Mouse (Mus musculus) small intestine, adult 2 months (tissue): ENCODE data around the gene Mamstr. TPM values are rescaled to one million over a fixed set of nuclear protein-coding genes. Genes with fewer than 3 reads are reported as not detected.

Experiments used
- H3K27ac ChIP-seq: fragments of 200-500 bp; 2 replicates; pipeline ENCODE4 v1.5.1; 2012; ENCODE audit warnings: low read depth, low read length, control low read depth, inconsistent platforms; ENCODE audit not compliant: insufficient read depth
- H3K27me3 ChIP-seq: fragments of 200-500 bp; 2 replicates; pipeline ENCODE4 v1.6.1; 2012; ENCODE audit warnings: mild to moderate bottlenecking, moderate library complexity, low read length, inconsistent platforms; ENCODE audit not compliant: control insufficient read depth, insufficient read depth
- H3K36me3 ChIP-seq: fragments of 200-500 bp; 2 replicates; pipeline ENCODE4 v1.6.1; 2012; ENCODE audit warnings: mild to moderate bottlenecking, low read length, control low read depth, inconsistent platforms; ENCODE audit not compliant: control insufficient read depth, insufficient read depth
- H3K4me1 ChIP-seq: fragments of 200-500 bp; 2 replicates; pipeline ENCODE4 v1.6.1; 2012; ENCODE audit warnings: low read length, inconsistent platforms, mixed read lengths; ENCODE audit not compliant: control insufficient read depth, insufficient read depth, insufficient read length
- H3K4me3 ChIP-seq: fragments of 200-500 bp; 2 replicates; pipeline ENCODE4 v1.5.1; 2012; ENCODE audit warnings: low read depth, mild to moderate bottlenecking, control low read depth, inconsistent platforms, low read length, moderate library complexity
- CTCF ChIP-seq: fragments of 200-500 bp; IDR thresholded peaks from 2 replicates; pipeline ENCODE4 v1.5.1; 2012; ENCODE audit warnings: low read depth, mild to moderate bottlenecking, control low read depth, inconsistent platforms, low read length, moderate library complexity, mixed read lengths; ENCODE audit not compliant: insufficient replicate concordance, insufficient read length; ENCODE audit errors: extremely low read depth
- POLR2A ChIP-seq: fragments of 200-500 bp; IDR thresholded peaks from 2 replicates; pipeline ENCODE4 v1.6.1; 2012; ENCODE audit warnings: low read depth, mild to moderate bottlenecking, control low read depth, inconsistent platforms, low read length, moderate library complexity
- whole genome bisulfite sequencing: fragments of 180-500 bp; shearing (Covaris S2); methylation state at CpG from one replicate; pipeline ENCODE4 v1.1.7; 2018; 5-methylcytosine and 5-hydroxymethylcytosine counted together
- polyA plus RNA-seq: library from polyadenylated mRNA; depleted of rRNA; stranded (reverse); fragments of >200 nt; gene quantifications from 2 replicates; pipeline ENCODE4 v1.2.3, GENCODE M21; 2012; rRNA removed

Gene Mamstr
- polyA plus RNA-seq, 1 experiment, result 0.63 TPM

- peaks cover 3% of the 10 kb centered on the region for H3K4me1 ChIP-seq
These were observed 46.0 kb downstream of the Mamstr start for GRCm38 (mm10) chr7:45685811-45686210.

GRCm38 (mm10) chr7:45686841-45687240, 47.1 kb downstream of the Mamstr start:
- Histone ChIP-seq H3K27me3 (peaks cover 5% of the 10 kb centered on the region; the same call in 1 of the 2 replicates), H3K4me1 (peaks cover 3% of the 10 kb centered on the region), H3K27ac (no peak overlapping the region), H3K4me3 (no peak overlapping the region), H3K36me3 (no peaks in the 10 kb centered on the region)
- TF ChIP-seq POLR2A, result no peak
- TF ChIP-seq CTCF, result no peak
- WGBS, result 57% methylated on average over 3 of the region's 3 CpGs

More at GRCm38 (mm10) chr7:45685811-45686210, 46.0 kb downstream of the Mamstr start:
- WGBS, result 61% methylated on average over 10 of the region's 10 CpGs
- no peaks in the 10 kb centered on the region for H3K36me3 ChIP-seq
- H3K4me3 ChIP-seq, result no peak overlapping the region
- TF ChIP-seq POLR2A, result no peak
- no peak for TF ChIP-seq CTCF
- peaks cover 5% of the 10 kb centered on the region; the same call in 1 of the 2 replicates for H3K27me3 ChIP-seq
- no peak overlapping the region for H3K27ac ChIP-seq

GRCm38 (mm10) chr7:45689099-45689498, 49.3 kb downstream of the Mamstr start:
- WGBS, result 71% methylated on average over 6 of the region's 6 CpGs
- H3K4me1 ChIP-seq, result no peaks in the 10 kb centered on the region
- H3K36me3 ChIP-seq, result no peaks in the 10 kb centered on the region
- H3K4me3 ChIP-seq, result no peak overlapping the region
- H3K27me3 ChIP-seq, result peaks cover 5% of the 10 kb centered on the region; the same call in 1 of the 2 replicates
- no peak for TF ChIP-seq CTCF
- TF ChIP-seq POLR2A, result no peak
- H3K27ac ChIP-seq, result no peak overlapping the region

GRCm38 (mm10) chr7:45689800-45690199, 50.0 kb downstream of the Mamstr start:
- no peak for TF ChIP-seq CTCF
- TF ChIP-seq POLR2A, result no peak
- Histone ChIP-seq H3K27ac (no peak overlapping the region), H3K4me3 (no peak overlapping the region), H3K27me3 (peaks cover 5% of the 10 kb centered on the region; the same call in 1 of the 2 replicates), H3K36me3 (no peaks in the 10 kb centered on the region), H3K4me1 (no peaks in the 10 kb centered on the region)
- WGBS, result 60% methylated on average over 11 of the region's 11 CpGs

- Histone ChIP-seq H3K27me3 (no peaks in the 10 kb centered on the region; the same call in 1 of the 2 replicates), H3K4me1 (no peaks in the 10 kb centered on the region), H3K4me3 (no peak overlapping the region), H3K27ac (no peak overlapping the region), H3K36me3 (no peaks in the 10 kb centered on the region)
- 93% methylated on average over 2 of the region's 2 CpGs for whole genome bisulfite sequencing
- TF ChIP-seq POLR2A (no peak), CTCF (no peak)
These were observed 52.6 kb downstream of the Mamstr start for GRCm38 (mm10) chr7:45692364-45692763.

- H3K27me3 ChIP-seq, result peaks cover 5% of the 10 kb centered on the region; the same call in 1 of the 2 replicates
- TF ChIP-seq CTCF, result no peak
- TF ChIP-seq POLR2A, result no peak
- no peaks in the 10 kb centered on the region for H3K4me1 ChIP-seq
- H3K4me3 ChIP-seq, result no peak within 1 kb of the TSS
- 94% methylated on average over 50 of the region's 50 CpGs for WGBS
- no peak within 1 kb of the TSS for H3K27ac ChIP-seq
- no peaks in the 10 kb centered on the region for H3K36me3 ChIP-seq
These were observed 54.3 kb downstream of the Mamstr start, which contains the start of gene Sec1 for GRCm38 (mm10) chr7:45693921-45694591. Gene Sec1, minus strand, starts transcription at chr7:45694402.

- no peak for TF ChIP-seq POLR2A
- TF ChIP-seq CTCF, result no peak
- H3K4me3 ChIP-seq, result no peak overlapping the region
- peaks cover 16% of the 10 kb centered on the region for H3K27me3 ChIP-seq
- H3K27ac ChIP-seq, result no peak overlapping the region
- 33% methylated on average over 6 of the region's 6 CpGs for WGBS
- H3K4me1 ChIP-seq, result peaks cover 5% of the 10 kb centered on the region
- H3K36me3 ChIP-seq, result no peaks in the 10 kb centered on the region
These were observed 55.3 kb downstream of the Mamstr start for GRCm38 (mm10) chr7:45695098-45695497.

Other genes with a start within 250 kb of the Mamstr start
- gene Snrnp70, start 244.2 kb upstream of the Mamstr start, polyA plus RNA-seq, result 73.2 and 122 TPM in 2 replicates
- 0.04 TPM in 1 of 2 replicates, not detected in the other for gene Kcna7, start 234.3 kb upstream of the Mamstr start, polyA plus RNA-seq
- 0.13 and 0.28 TPM in 2 replicates for gene Ntf5, start 226.3 kb upstream of the Mamstr start, polyA plus RNA-seq
- gene Lhb, start 219.2 kb upstream of the Mamstr start, polyA plus RNA-seq, result 0.66 TPM in 1 of 2 replicates, not detected in the other
- gene Gys1, start 205.1 kb upstream of the Mamstr start, polyA plus RNA-seq, result 9.5 and 9.6 TPM in 2 replicates
- 22.3 and 54.3 TPM in 2 replicates for gene Ruvbl2, start 201.9 kb upstream of the Mamstr start, polyA plus RNA-seq
- gene Ftl1, start 180.1 kb upstream of the Mamstr start, polyA plus RNA-seq, result 1,857 and 2,336 TPM in 2 replicates
- gene Bax, start 173.1 kb upstream of the Mamstr start, polyA plus RNA-seq, result 57.1 and 105 TPM in 2 replicates
- 0.09 TPM in 1 of 2 replicates, not detected in the other for gene Tulp2, start 158.1 kb upstream of the Mamstr start, polyA plus RNA-seq
- 0.23 TPM in 1 of 2 replicates, not detected in the other for gene Gm45808, start 153.2 kb upstream of the Mamstr start, polyA plus RNA-seq
- 0.34 and 0.41 TPM in 2 replicates for gene Dhdh, start 151.2 kb upstream of the Mamstr start, polyA plus RNA-seq
- gene Nucb1, start 129.6 kb upstream of the Mamstr start, polyA plus RNA-seq, result 143 and 456 TPM in 2 replicates
- gene Ppp1r15a, start 113.7 kb upstream of the Mamstr start, polyA plus RNA-seq, result 15.3 and 15.9 TPM in 2 replicates
- gene Plekha4, start 113.6 kb upstream of the Mamstr start, polyA plus RNA-seq, result 4.7 and 4.9 TPM in 2 replicates
- gene Hsd17b14, start 85.1 kb upstream of the Mamstr start, polyA plus RNA-seq, result 0.20 and 0.25 TPM in 2 replicates
- gene Bcat2, start 69.8 kb upstream of the Mamstr start, polyA plus RNA-seq, result 26.3 and 41.8 TPM in 2 replicates
- 0.29 and 4.2 TPM in 2 replicates for gene Fgf21, start 24.5 kb upstream of the Mamstr start, polyA plus RNA-seq
- gene Fut1, start 22.7 kb upstream of the Mamstr start, polyA plus RNA-seq, result 1.7 and 2.5 TPM in 2 replicates
- gene Izumo1, start 18.2 kb upstream of the Mamstr start, polyA plus RNA-seq, result 0.24 and 0.25 TPM in 2 replicates
- 7.2 and 11.6 TPM in 2 replicates for gene Rasip1, start 12.5 kb upstream of the Mamstr start, polyA plus RNA-seq
- gene Fut2, start 26.4 kb downstream of the Mamstr start, polyA plus RNA-seq, result 1.2 and 18.4 TPM in 2 replicates
- 0.39 and 0.47 TPM in 2 replicates for gene Ntn5, start 44.0 kb downstream of the Mamstr start, polyA plus RNA-seq
- 0.14 and 0.22 TPM in 2 replicates for gene Sec1, start 54.4 kb downstream of the Mamstr start, polyA plus RNA-seq
- gene Car11, start 59.9 kb downstream of the Mamstr start, polyA plus RNA-seq, result 2.1 and 2.3 TPM in 2 replicates
- gene Dbp, start 65.1 kb downstream of the Mamstr start, polyA plus RNA-seq, result 8.9 and 13.1 TPM in 2 replicates
- 820 and 1,370 TPM in 2 replicates for gene Rpl18, start 75.5 kb downstream of the Mamstr start, polyA plus RNA-seq
- 87.3 and 164 TPM in 2 replicates for gene Sphk2, start 78.0 kb downstream of the Mamstr start, polyA plus RNA-seq
- 64.5 and 102 TPM in 2 replicates for gene Fam83e, start 81.2 kb downstream of the Mamstr start, polyA plus RNA-seq
- gene Spaca4, start 85.8 kb downstream of the Mamstr start, polyA plus RNA-seq, result 0.20 and 0.38 TPM in 2 replicates
- gene Lmtk3, start 143.8 kb downstream of the Mamstr start, polyA plus RNA-seq, result 1.9 and 2.1 TPM in 2 replicates
- gene Sult2b1, start 144.7 kb downstream of the Mamstr start, polyA plus RNA-seq, result 139 and 454 TPM in 2 replicates
- gene Cyth2, start 174.6 kb downstream of the Mamstr start, polyA plus RNA-seq, result 19.2 and 51.4 TPM in 2 replicates
- gene Kcnj14, start 184.8 kb downstream of the Mamstr start, polyA plus RNA-seq, result 0.08 and 0.28 TPM in 2 replicates
- 8.5 and 10.1 TPM in 2 replicates for gene Grwd1, start 191.0 kb downstream of the Mamstr start, polyA plus RNA-seq
- gene Kdelr1, start 232.8 kb downstream of the Mamstr start, polyA plus RNA-seq, result 178 and 333 TPM in 2 replicates
- 5.5 and 10.4 TPM in 2 replicates for gene Grin2d, start 238.4 kb downstream of the Mamstr start, polyA plus RNA-seq